1 mouse cellular context compared by ENCODE assay signal in the genomic region with DNA sequence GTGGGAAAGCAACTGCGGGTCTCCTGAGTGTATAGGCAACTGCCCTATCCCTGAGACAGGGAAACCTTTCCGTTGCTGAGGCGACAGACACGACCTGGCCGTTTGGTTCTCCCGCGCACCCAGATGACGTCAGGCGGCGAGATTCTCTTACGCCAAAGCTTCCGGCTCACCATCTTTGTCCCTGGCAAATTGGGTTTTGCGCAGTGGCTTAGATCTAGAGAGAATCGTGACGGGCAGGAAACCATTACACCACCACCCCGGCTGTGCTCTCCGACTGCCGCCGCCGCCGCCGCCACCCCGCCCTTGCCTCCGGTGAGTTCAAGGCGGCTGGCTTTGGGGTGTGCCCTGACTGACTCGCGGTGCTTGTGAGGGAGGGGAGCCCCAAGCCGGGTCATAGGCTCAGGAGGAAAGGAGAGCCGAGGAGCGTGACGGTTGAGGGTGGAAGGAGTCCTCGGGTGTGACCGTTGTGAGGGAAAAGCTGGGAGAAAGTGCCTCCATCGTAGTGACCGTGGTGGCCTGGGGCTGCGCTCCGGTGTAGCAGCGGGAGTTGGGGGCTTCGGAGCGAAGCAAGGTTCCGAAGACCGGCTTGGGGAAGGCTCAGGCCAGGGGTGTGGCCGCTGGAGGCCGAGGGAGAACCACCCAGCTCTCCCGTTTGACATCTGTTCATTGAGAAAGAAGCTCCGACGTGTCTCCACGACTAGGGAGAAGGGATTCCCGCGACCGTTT.
A peak's percentile ranks its signal among the peaks of the same experiment; 100 is the strongest.
TF ChIP-seq lines count a peak whose summit lies in the region.

A gene (minus strand): TSS at position 61 of the 726 bp plus-strand sequence.

TF ChIP-seq in MEL, 35 proteins besides CTCF, POLR2A, EP300 and RAD21 (continued from another document):
- TF ChIP-seq E2F4 (IDR thresholded peaks at IDR 0.05; ENCODE audit: borderline replicate concordance, low read depth, low read length) (0 out of 2 replicates have a peak, but pooled peaks have one; percentile 86), MEF2A (IDR thresholded peaks at IDR 0.05; ENCODE audit: extremely low read depth, insufficient replicate concordance, low read depth, low read length, poor library complexity, severe bottlenecking) (no peak; the same call in 1 of the 2 replicates), SIN3A (IDR thresholded peaks at IDR 0.05; ENCODE audit: low read length) (peak; percentile 99), ETS1 (IDR thresholded peaks at IDR 0.05; ENCODE audit: low read depth, low read length) (peak; percentile 82), ELF1 (IDR thresholded peaks at IDR 0.05; ENCODE audit: low read depth, low read length) (peak; percentile 96), ZMIZ1 (IDR thresholded peaks at IDR 0.05; ENCODE audit: low read depth, low read length) (peak; percentile 69; the same call in 1 of the 2 replicates), CHD2 (IDR thresholded peaks at IDR 0.05; ENCODE audit: low read length) (peak; percentile 68), TAL1 (IDR thresholded peaks at IDR 0.05; ENCODE audit: low read length) (no peak), ZC3H11A (IDR thresholded peaks at IDR 0.05; ENCODE audit: low read depth, low read length) (no peak), JUND (IDR thresholded peaks at IDR 0.05; ENCODE audit: low read depth, low read length) (no peak), BHLHE40 (IDR thresholded peaks at IDR 0.05; ENCODE audit: borderline replicate concordance, low read depth, low read length) (no peak), GABPA (IDR thresholded peaks at IDR 0.05; ENCODE audit: low read depth, low read length) (peak; percentile 51; the same call in 1 of the 2 replicates), MAFK (IDR thresholded peaks at IDR 0.05; ENCODE audit: borderline replicate concordance, low read depth, low read length) (no peak; the same call in 1 of the 2 replicates)
